Mouse (Mus musculus): Measurements from ENCODE around the gene Tspan32.

The Tspan32 gene

DNA sequence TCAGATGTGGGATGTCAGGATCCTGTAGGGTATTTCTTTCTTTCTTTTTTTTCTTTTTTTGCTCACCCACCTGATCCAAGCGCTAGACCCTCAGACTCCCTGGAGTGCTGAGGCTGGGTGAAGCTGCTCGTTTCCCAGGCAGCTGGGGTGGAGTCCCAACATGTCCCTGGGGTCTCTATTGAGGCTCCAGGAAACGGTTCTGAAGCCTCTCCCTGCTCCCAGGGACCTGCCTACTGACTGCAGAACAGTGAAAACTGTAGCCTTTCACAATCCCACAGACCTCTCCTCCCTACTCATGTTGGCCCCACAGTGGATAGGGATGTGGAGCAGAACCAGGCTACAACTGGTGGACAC, 49.7 kb downstream of the Tspan32 start:
- DNase-seq (ENCODE audit: low spot score in 2 of 2): no peak

DNA sequence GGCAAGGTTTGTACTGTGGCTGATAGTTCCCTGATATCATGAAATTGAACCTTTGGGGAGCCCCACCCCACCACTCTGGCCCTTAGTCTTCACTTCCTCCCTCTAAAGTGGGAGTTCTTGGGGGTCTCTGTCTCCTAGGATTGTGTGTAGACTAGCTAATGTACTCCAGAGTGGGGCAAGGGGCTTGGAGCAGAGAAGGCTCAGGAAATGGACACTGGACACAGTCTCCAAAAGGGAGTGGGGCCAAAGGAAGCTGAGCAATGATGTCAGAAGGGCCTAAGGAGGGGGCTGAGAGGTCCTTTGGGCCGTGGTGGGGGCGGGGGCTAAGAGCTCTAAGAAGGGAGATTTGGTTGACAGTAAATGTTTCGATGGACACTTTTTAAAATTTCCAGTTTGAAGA, 50.2 kb downstream of the Tspan32 start:
- DNase-seq (ENCODE audit: low spot score in 2 of 2): no peak

DNA sequence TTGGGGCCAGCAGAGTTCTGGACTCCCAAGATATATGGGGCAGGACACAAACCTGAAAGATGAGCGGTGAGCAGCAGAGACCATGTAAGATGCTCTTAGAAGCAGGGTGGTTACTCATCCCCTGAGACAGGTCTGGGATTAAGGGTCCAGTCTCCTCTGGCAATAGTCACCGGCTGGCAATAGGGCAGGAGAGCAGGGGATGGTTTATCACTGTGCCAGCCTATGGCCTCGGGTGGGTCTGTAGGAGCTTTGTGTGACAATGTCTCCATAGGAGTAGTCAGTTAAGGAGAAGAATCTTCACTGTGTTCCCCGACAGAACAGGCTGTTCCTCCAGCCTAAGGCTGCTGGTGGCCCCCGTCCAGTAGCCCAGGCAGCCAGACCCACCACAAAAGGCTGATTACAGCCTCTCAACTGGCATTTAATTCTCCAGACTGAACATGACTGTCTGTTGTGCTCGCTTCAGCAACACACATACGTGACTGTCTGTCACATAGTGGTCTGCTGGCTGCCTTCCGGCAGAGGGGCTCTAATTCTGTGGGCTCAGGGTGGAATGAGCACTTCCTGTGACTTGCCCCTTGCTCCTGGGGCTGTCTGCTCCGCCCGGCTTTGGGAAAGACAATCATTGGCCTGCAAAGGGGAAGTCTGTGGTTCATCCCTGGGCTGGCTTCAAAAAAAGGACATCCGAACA, 50.8 kb downstream of the Tspan32 start:
- no peak for DNase-seq (ENCODE audit: low spot score in 2 of 2)

DNA sequence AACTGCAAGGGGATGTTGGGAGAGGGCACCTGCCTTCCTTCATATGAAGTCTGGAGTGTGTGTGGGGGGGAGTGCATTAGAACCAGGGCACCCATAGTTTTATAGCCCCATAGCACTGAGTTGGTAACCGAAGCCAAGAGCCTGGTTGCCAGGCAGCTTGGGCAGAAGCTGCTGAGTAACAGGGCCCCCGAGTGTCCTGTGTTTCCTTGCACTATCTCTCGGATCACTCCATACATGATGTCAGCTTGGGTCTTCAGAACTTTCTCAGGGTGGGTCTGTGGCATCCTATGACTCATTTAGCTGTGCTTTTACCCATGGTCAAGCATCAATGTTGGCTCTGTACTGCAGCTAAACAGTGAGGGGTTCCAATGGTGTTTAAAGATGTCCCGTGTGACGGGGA, 52.2 kb downstream of the Tspan32 start:
- DNase-seq (ENCODE audit: low spot score in 2 of 2): no peak

DNA sequence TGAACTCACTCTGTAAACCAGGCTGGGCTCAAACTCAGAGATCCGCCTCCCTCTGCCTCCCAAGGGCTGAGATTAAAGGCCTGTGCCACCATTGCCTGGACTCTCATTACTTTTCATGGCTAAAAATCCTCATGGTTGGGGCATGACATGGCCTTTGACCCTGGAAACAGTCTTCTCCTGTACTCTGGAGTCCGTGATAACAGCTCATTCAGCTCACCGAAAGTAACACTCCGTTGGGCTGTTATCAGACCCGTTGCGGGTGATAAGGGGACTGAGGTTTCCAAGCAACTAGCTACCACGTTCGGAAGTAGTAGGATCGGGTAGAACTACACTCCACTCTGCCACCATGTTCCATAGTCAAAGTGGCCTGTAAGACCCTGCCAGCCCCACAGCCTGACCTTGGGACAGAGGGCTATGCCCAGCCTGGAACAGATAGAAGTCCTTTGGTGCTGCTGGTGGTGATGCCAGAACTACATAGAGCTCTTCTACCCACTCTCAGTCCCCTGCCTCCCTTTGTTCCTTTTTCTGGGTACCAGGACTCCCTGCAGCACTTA, 52.9 kb downstream of the Tspan32 start:
- DNase-seq (ENCODE audit: low spot score in 2 of 2): no peak

DNA sequence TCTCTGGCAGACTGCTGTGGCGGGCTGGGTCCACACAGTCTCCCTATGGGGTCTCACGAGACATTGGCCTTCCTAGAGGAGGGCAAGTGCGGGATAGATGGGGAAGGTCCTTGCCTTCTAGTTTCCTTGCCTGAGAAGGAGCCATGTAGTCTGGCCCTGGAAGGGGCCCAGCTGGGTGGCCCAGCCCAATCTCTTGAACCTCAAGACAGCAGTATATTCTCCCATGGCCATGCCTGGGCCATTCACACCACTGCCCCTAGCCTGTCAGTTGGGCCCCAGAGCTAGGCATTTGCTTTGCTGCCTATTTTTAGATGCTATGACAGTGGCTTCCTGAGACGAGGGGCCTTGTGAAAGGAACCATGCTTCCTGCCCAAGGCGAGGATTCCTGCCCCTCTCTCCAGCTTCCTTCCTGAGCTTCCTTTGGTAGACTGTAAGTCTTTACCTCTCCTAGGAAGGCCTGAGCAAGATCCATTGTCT, 53.4 kb downstream of the Tspan32 start:
- DNase-seq (ENCODE audit: low spot score in 2 of 2): no peak

DNA sequence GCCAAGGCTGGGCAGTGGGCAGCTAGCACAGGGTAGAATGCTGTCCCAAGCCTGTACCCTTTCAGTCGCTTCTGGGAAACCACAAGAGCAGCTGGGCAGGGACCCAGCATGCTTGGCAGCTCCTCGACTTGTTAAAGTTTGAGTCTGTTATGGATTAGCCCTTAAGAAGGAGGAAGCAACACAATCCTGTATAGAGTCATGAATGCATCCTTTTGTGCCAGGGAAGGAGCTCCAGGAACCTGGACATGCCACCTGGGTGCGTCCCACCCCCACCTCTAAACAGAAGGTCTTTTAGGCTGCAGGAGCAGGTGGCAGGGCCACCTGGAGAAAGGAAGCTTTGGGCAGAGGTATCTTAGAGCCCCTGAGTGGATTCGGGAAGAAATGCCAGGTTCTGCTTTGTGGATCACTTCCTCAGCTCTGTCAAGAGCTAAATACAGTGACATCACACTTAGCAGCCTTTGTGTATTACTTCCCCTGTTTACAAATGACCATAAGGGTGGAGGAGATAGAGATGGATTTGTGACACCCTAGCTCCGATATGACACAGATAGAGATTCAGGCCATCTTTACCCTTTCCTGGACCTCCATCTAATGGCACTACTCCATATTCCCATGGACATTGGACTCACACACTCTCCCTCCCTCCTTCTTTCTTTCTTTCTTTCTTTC, 54.5 kb downstream of the Tspan32 start:
- no peak for DNase-seq (ENCODE audit: low spot score in 2 of 2)

DNA sequence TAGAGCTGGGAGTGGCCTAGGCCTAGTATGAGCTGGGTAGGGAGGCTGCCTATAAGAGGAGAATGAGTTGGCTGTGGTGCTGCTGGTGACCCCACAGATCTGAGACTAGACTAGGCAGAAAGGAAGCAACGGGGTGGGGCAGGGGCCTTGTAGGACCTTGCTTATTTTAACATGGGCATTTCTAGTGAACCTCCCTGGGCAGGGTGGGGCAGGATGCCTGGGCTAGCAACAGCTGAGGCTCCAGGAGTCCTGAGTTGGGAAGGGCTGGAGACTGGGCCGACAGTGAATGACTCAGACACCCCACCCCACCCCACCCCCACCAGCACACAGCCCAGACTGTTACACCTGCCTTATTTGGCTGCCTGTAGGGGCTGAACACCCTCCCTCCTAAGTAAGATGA, 57.9 kb downstream of the Tspan32 start:
- DNase-seq (ENCODE audit: low spot score in 2 of 2): no peak

DNA sequence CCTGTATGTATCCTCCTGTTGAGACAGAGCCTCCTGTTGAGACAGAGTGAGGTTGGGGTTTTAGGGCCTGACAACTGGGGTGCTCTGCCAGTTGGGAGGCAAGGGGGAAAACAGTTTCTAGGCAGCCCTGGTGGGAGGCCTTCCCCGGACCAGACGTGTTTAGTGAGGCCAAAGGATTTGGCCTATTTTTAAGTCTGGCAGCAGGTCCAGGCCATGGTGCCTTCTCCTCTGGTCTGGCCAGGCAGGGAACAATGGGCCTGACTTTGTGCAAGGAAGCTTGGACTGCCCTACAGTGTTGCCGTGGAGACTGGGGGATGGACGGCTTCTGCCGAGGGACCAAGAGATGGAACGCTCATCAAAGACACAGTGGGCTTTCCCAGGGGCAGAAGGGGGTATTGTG, 59.4 kb downstream of the Tspan32 start:
- no peak for DNase-seq (ENCODE audit: low spot score in 2 of 2)

DNA sequence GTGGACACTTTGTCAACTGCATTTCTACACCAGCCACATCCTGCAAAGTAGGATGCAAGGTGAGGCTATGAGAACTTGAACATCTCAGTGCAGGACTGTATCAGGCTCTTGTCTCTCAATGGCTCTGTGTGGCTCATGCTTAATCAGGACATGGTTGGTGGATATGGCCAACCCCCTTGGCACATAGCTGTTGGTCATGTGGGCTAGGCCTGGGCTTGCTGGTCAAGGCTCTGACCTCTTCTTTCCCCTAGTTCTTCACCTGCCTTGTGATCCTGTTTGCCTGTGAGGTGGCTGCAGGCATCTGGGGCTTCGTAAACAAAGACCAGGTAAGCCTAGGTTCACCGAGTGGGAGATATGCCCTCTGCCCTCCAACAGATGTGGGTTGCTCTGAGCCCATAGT, 60.8 kb downstream of the Tspan32 start:
- no peak for DNase-seq (ENCODE audit: low spot score in 2 of 2)

DNA sequence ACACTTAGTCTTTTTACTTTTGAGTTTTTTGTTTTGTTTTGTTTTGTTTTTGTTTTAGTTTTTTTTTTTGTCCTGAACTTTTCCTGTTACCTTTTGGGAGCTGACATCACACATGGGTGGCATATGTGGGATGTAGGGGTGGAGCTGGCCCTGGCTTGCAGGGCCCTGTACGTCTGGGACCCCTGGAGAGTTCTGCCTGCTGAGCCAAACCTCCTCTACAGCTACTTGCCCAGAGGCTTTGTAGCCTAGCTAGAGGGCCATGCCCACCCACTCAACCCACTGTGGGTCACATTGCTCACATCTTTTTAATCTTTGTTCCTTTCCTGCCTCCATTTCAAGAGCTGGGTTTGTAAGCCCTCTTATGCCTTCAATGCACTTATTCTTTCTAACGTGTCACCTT, 62.6 kb downstream of the Tspan32 start:
- no peak for DNase-seq (ENCODE audit: low spot score in 2 of 2)

DNA sequence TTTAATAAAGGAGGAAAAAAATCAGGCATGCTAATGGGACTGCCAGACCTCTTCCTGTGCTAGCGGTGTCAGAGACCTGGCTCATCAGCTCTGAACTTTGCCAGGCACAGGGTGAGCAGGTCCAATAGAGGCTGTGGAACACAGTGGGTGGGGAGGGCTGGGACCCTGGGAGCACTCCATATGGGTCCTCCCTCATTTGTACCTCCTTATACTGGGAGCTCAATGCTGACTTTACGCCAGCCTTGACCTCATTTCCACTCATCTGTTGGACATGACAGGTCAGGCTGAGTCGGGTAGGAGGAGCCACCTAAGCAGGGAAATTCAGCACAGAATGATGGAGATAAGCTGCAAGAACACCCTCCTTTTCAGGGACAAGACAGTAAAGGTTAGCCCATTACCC, 63.1 kb downstream of the Tspan32 start:
- DNase-seq (ENCODE audit: low spot score in 2 of 2): no peak

DNA sequence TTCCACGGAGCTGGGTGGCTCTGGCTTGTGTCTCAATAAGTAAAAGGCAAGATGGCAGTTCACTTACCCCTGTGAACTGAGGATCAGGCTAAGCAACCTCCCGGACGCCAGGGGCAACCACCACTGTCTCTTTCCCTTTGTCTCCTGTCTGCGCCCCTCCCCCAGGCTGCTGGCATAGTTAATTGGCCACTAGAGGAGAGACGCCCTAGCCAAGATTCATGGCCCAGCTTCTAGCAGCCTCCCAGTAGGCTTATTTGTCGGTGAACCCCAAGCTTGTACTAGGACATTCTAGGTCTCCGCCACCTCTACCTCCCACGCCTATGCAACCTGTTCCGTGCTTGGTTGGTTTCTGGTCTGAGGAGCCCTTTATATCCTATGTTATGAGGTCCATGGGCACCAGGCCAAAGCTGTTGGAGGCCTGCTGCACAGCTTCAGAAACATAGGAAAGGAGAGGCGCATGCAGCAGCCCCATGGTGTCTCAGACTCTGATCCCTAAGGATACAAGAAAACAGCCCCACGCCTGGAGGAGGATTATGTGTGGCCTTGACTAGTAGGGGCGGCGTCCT, 63.6 kb downstream of the Tspan32 start:
- DNase-seq (ENCODE audit: low spot score in 2 of 2): no peak

DNA sequence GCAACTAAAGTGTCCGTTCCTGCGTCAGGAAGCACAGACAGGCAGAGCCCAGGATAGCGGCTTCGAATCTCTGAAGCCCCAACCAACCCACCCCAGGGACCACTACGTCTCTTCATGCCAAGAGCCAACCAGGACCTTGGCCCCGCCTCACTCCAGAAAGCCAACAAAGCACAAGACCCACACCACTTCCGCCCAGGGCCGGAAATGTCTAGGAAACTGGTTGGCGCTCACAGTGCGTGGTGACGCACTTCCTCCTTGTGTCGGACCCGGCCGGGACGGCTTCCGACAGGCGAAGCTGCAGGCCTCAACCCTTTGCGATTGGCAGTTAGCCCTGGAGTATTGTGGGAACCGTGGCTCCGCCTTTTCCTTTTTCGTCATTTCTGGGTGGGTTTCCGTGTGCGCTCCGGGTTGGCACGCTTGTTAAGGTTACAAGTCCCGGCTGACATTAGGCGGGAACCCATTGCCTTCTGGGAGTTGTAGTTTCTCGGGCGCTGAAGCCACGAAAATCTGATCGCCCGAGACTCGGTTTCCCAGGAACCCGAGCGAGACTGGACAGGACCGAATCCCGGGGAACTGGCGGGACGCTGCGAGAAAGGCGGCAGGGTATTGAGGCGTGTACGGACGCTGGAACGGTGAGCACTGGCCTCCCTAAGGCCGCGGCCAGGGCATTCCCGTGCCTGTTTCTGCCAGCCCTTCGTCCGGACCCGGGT, 64.2 kb downstream of the Tspan32 start, which contains the start of gene Tssc4:
Gene Tssc4 (plus strand): TSS at position 368 of the 710 bp plus-strand sequence.
- DNase-seq (ENCODE audit: low spot score in 2 of 2): peak; percentile 98
